Mouse (Mus musculus) CH12.LX (cell line): ENCODE measurements around the gene Kat8.

Experiments used
- CTCF ChIP-seq, 2 experiments: IDR thresholded peaks in 1 of 2; conservative IDR thresholded peaks in 1 of 2; 2 replicates each; pipeline ENCODE4 v1.5.1; 2011 to 2012; ENCODE audit warnings: low read depth in 2 of 2, low read length in 2 of 2, improper control_type of control experiment in 1 of 2, inconsistent platforms in 1 of 2, mild to moderate bottlenecking in 1 of 2, moderate library complexity in 1 of 2
- E2F4 ChIP-seq: IDR thresholded peaks from 2 replicates; pipeline ENCODE4 v1.6.1; 2011; ENCODE audit warnings: low read depth, low read length, improper control_type of control experiment; ENCODE audit not compliant: insufficient replicate concordance
- EP300 ChIP-seq: IDR thresholded peaks from 2 replicates; pipeline ENCODE4 v1.6.1; 2011; ENCODE audit warnings: low read length, improper control_type of control experiment
- MAFK ChIP-seq: IDR thresholded peaks from 2 replicates; pipeline ENCODE4 v1.6.1; 2011; ENCODE audit warnings: low read length, improper control_type of control experiment; ENCODE audit not compliant: insufficient replicate concordance
- MAX ChIP-seq: IDR thresholded peaks from 2 replicates; pipeline ENCODE4 v1.6.1; 2011; ENCODE audit warnings: low read length, improper control_type of control experiment
- MEF2A ChIP-seq: IDR thresholded peaks from 2 replicates; pipeline ENCODE4 v1.6.1; 2014; ENCODE audit warnings: low read depth, mild to moderate bottlenecking, inconsistent platforms, low read length, improper control_type of control experiment, borderline replicate concordance
- MXI1 ChIP-seq: IDR thresholded peaks from 2 replicates; pipeline ENCODE4 v1.6.1; 2011; ENCODE audit warnings: mild to moderate bottlenecking, low read depth, low read length, improper control_type of control experiment
- MYC ChIP-seq: IDR thresholded peaks from 2 replicates; pipeline ENCODE4 v1.6.1; 2011; ENCODE audit warnings: low read depth, mild to moderate bottlenecking, improper control_type of control experiment, low read length
- NELFE ChIP-seq: IDR thresholded peaks from 2 replicates; pipeline ENCODE4 v1.6.1; 2011; ENCODE audit warnings: low read depth, low read length, improper control_type of control experiment
- POLR2A ChIP-seq: IDR thresholded peaks from 2 replicates; pipeline ENCODE4 v1.6.1; 2011; ENCODE audit warnings: low read depth, mild to moderate bottlenecking, improper control_type of control experiment, low read length
- TBP ChIP-seq: conservative IDR thresholded peaks from 2 replicates; pipeline ENCODE4 v1.6.1; 2011; ENCODE audit warnings: low read depth, low read length, improper control_type of control experiment
- ZC3H11A ChIP-seq: IDR thresholded peaks from 2 replicates; pipeline ENCODE4 v1.6.1; 2012; ENCODE audit warnings: low read depth, mild to moderate bottlenecking, inconsistent platforms, low read length, improper control_type of control experiment
- ZNF384 ChIP-seq: IDR thresholded peaks from 2 replicates; pipeline ENCODE4 v1.6.1; 2012; ENCODE audit warnings: low read depth, low read length, improper control_type of control experiment, inconsistent platforms

DNA sequence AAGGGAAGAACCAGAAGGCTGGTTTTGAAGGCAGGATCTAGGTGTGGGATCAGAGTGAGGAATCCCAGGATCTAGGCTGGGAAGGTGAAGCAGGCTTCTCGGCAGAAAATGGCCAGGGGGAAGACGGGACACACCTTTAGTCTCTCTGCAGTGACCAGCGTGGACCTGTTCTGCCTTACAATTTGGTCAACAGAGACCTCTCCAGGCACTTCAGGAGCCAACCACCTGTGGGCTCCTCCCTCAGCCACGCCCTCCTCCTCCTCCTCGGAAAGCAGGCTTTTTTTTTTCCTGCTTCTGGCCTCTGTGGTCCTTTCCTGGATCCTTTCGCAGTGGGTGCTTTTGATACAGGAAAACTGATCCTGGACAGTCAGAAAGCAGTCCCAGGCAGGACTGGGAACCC is 17.6 kb downstream of the Kat8 start, which contains the start of gene Prss8:
- TF ChIP-seq CTCF (conservative IDR thresholded peaks at IDR 0.05 in 1 of 2, IDR thresholded peaks at IDR 0.05 in 1 of 2; ENCODE audit: low read depth in 2 of 2, low read length in 2 of 2), result no peak
- TF ChIP-seq MEF2A, result no peak
- TF ChIP-seq ZNF384, result 0 out of 2 replicates have a peak, but pooled peaks have one; percentile 22
- TF ChIP-seq TBP, result no peak
- no peak for TF ChIP-seq ZC3H11A
- no peak for TF ChIP-seq POLR2A
- no peak for TF ChIP-seq MAFK
- TF ChIP-seq MYC, result no peak
- no peak for TF ChIP-seq EP300
- TF ChIP-seq NELFE, result no peak
- no peak for TF ChIP-seq MXI1
- TF ChIP-seq E2F4, result no peak
- TF ChIP-seq MAX, result no peak
